Mouse (Mus musculus): Measurements from ENCODE around the gene Rasal2.

GRCm38 (mm10) chr1:157380694-157381093, 31.7 kb downstream of the Rasal2 start:
- TF ChIP-seq CTCF (IDR thresholded peaks at IDR 0.05; ENCODE audit: low read depth): no peak
- no peak for TF ChIP-seq EP300 (IDR thresholded peaks at IDR 0.05; ENCODE audit: low read depth)
